Comparison of ENCODE assay signal across 14 mouse cellular contexts in genomic region chr11:43610662-43611033, GRCm38 (mm10).
DNase-seq lines count a peak whose midpoint lies in the region.
"Had no signal": no experiment of that assay in that cellular context is flagged by ENCODE, and none has a peak within 500 bp of the region (broad histone marks: within the 10 kb centered on the region; RNA-seq: fewer than 3 reads in every experiment).

No protein-coding gene starts in this region.

- DNase-seq in lung, adult 18-20 months = peak; percentile 32 to 34
- DNase-seq in lung, postnatal 4 days = no peak
- DNase-seq in urinary bladder, postnatal 25 days (ENCODE audit: low spot score) = peak; percentile 9
- DNase-seq in urinary bladder, postnatal 10 days (ENCODE audit: low spot score) = no peak
- DNase-seq in lung, postnatal 36 days = peak; percentile 28
- DNase-seq in cerebellum, adult 8-10 months = no peak
- DNase-seq in ovary, postnatal 36 days (ENCODE audit: low spot score) = no peak
- DNase-seq: cerebellum, adult 11-12 months; forebrain, postnatal 0 days; heart, postnatal 14 days; kidney, adult 9 months; kidney, postnatal 36 days; liver, embryonic 13.5 days; thymus, postnatal 14 days had no signal

Comparison
In these comparisons a context has a peak if more than half of its experiments do, and no peak if none do; other contexts are left out.
1. DNase-seq: peak in lung, adult 18-20 months (2 of 2), urinary bladder, postnatal 25 days (single experiment) and lung, postnatal 36 days (single experiment); none in lung, postnatal 4 days (0 of 2), urinary bladder, postnatal 10 days (single experiment), cerebellum, adult 8-10 months (single experiment) and ovary, postnatal 36 days (single experiment).